Mouse (Mus musculus): ENCODE measurements at regions not wholly inside any gene's neighbourhood (a gene's known extent, or its start where the extent isn't known, plus 50 kb on each side); places are given as distances from the start of the nearest gene placed in this dataset.

- Histone ChIP-seq H3K36me3 (no peaks in the 10 kb centered on the region), H3K27ac (replicated peaks) (peak overlapping the region; percentile 95), H3K27me3 (no peaks in the 10 kb centered on the region), H3K9me3 (no peaks in the 10 kb centered on the region), H3K4me2 (replicated peaks) (no peak overlapping the region), H3K4me3 (no peak overlapping the region), H3K9ac (replicated peaks) (no peak overlapping the region), H3K4me1 (peaks cover 28% of the 10 kb centered on the region)
- no peak for ATAC-seq (replicated peaks)
- 68% methylated on average over 6 of the region's 6 CpGs for WGBS
Observed at GRCm38 (mm10) chr8:126827681-126828383, 117.8 kb downstream of the Tomm20 start.

GRCm38 (mm10) chr8:126826328-126827285 is 119.0 kb downstream of the Tomm20 start:
- H3K4me2 ChIP-seq (replicated peaks): peak overlapping the region; percentile 30
- no peaks in the 10 kb centered on the region for H3K36me3 ChIP-seq
- peak overlapping the region; percentile 95 for H3K27ac ChIP-seq (replicated peaks)
- peak overlapping the region; percentile 15; the same call in 1 of the 2 replicates for H3K4me3 ChIP-seq
- H3K9ac ChIP-seq (replicated peaks): peak overlapping the region; percentile 30; the same call in 1 of the 2 replicates
- no peaks in the 10 kb centered on the region for H3K9me3 ChIP-seq
- ATAC-seq (replicated peaks): peak; percentile 82
- no peaks in the 10 kb centered on the region for H3K27me3 ChIP-seq
- 3% methylated on average over 11 of the region's 11 CpGs for WGBS
- peaks cover 24% of the 10 kb centered on the region for H3K4me1 ChIP-seq

- Histone ChIP-seq H3K9me3 (no peaks in the 10 kb centered on the region), H3K27ac (replicated peaks) (peak overlapping the region; percentile 95), H3K27me3 (no peaks in the 10 kb centered on the region), H3K9ac (replicated peaks) (0 out of 2 replicates have a peak overlapping the region, but pooled peaks have one; percentile 17), H3K4me2 (replicated peaks) (no peak overlapping the region), H3K36me3 (no peaks in the 10 kb centered on the region), H3K4me3 (no peak overlapping the region), H3K4me1 (peaks cover 24% of the 10 kb centered on the region)
- peak; percentile 72 for ATAC-seq (replicated peaks)
- 15% methylated on average over 3 of the region's 3 CpGs for WGBS
Observed at GRCm38 (mm10) chr8:126825877-126826276, 119.8 kb downstream of the Tomm20 start.

- Histone ChIP-seq H3K9ac (replicated peaks) (no peak overlapping the region), H3K36me3 (no peaks in the 10 kb centered on the region), H3K4me3 (no peak overlapping the region), H3K4me2 (replicated peaks) (no peak overlapping the region), H3K9me3 (no peaks in the 10 kb centered on the region), H3K27me3 (no peaks in the 10 kb centered on the region), H3K4me1 (peaks cover 24% of the 10 kb centered on the region), H3K27ac (replicated peaks) (peak overlapping the region; percentile 95; the same call in 1 of the 2 replicates)
- WGBS: 56% methylated on average over 10 of the region's 10 CpGs
- ATAC-seq (replicated peaks): peak; percentile 55
Observed at GRCm38 (mm10) chr8:126824575-126825208, 121.0 kb downstream of the Tomm20 start.

GRCm38 (mm10) chr8:126822269-126822668 is 123.4 kb downstream of the Tomm20 start:
- Histone ChIP-seq H3K4me1 (peaks cover 21% of the 10 kb centered on the region), H3K9me3 (no peaks in the 10 kb centered on the region), H3K36me3 (no peaks in the 10 kb centered on the region), H3K9ac (replicated peaks) (no peak overlapping the region), H3K27ac (replicated peaks) (no peak overlapping the region), H3K4me2 (replicated peaks) (no peak overlapping the region), H3K27me3 (no peaks in the 10 kb centered on the region), H3K4me3 (no peak overlapping the region)
- ATAC-seq (replicated peaks): no peak
- 94% methylated on average over 4 of the region's 4 CpGs for WGBS

- no peaks in the 10 kb centered on the region for H3K27me3 ChIP-seq
Observed at GRCm38 (mm10) chr8:126821279-126821678, 124.4 kb downstream of the Tomm20 start.

GRCm38 (mm10) chr8:126820502-126820901 is 125.1 kb downstream of the Tomm20 start:
- WGBS: 96% methylated on average over 2 of the region's 2 CpGs
- no peak overlapping the region for H3K4me3 ChIP-seq
- H3K27me3 ChIP-seq: no peaks in the 10 kb centered on the region
- H3K4me2 ChIP-seq (replicated peaks): no peak overlapping the region
- ATAC-seq (replicated peaks): no peak
- peaks cover 3% of the 10 kb centered on the region for H3K4me1 ChIP-seq
- H3K36me3 ChIP-seq: no peaks in the 10 kb centered on the region
- no peaks in the 10 kb centered on the region for H3K9me3 ChIP-seq
- H3K27ac ChIP-seq (replicated peaks): no peak overlapping the region
- H3K9ac ChIP-seq (replicated peaks): no peak overlapping the region

More at GRCm38 (mm10) chr8:126821279-126821678, 124.4 kb downstream of the Tomm20 start:
- no peak overlapping the region for H3K4me2 ChIP-seq (replicated peaks)
- no peaks in the 10 kb centered on the region for H3K36me3 ChIP-seq
- no peak overlapping the region for H3K4me3 ChIP-seq
- no peak for ATAC-seq (replicated peaks)
- WGBS: 73% methylated on average over 8 of the region's 8 CpGs
- H3K4me1 ChIP-seq: peaks cover 11% of the 10 kb centered on the region
- no peaks in the 10 kb centered on the region for H3K9me3 ChIP-seq
- no peak overlapping the region for H3K27ac ChIP-seq (replicated peaks)
- H3K9ac ChIP-seq (replicated peaks): no peak overlapping the region

- no peaks in the 10 kb centered on the region for H3K27me3 ChIP-seq
- H3K4me3 ChIP-seq: no peak overlapping the region
- H3K9me3 ChIP-seq: no peaks in the 10 kb centered on the region
- H3K36me3 ChIP-seq: no peaks in the 10 kb centered on the region
- H3K27ac ChIP-seq (replicated peaks): no peak overlapping the region
- H3K4me2 ChIP-seq (replicated peaks): no peak overlapping the region
- ATAC-seq (replicated peaks): no peak
- H3K9ac ChIP-seq (replicated peaks): no peak overlapping the region
- 72% methylated on average over 3 of the region's 3 CpGs for WGBS
- H3K4me1 ChIP-seq: no peaks in the 10 kb centered on the region
Observed at GRCm38 (mm10) chr8:126819261-126819660, 126.4 kb downstream of the Tomm20 start.

- Histone ChIP-seq H3K4me1 (no peaks in the 10 kb centered on the region), H3K9ac (replicated peaks) (no peak overlapping the region), H3K27ac (replicated peaks) (no peak overlapping the region), H3K9me3 (peaks cover 3% of the 10 kb centered on the region; the same call in 1 of the 2 replicates), H3K36me3 (no peaks in the 10 kb centered on the region), H3K4me3 (no peak overlapping the region), H3K4me2 (replicated peaks) (no peak overlapping the region), H3K27me3 (no peaks in the 10 kb centered on the region)
- 77% methylated on average over 3 of the region's 3 CpGs for WGBS
- ATAC-seq (replicated peaks): no peak
Observed at GRCm38 (mm10) chr8:126816155-126816554, 129.5 kb downstream of the Tomm20 start.

- ATAC-seq (replicated peaks): no peak
- no peak overlapping the region for H3K4me3 ChIP-seq
Observed at GRCm38 (mm10) chr8:126814427-126814826, 131.2 kb downstream of the Tomm20 start.

GRCm38 (mm10) chr8:126813621-126814020 is 132.0 kb downstream of the Tomm20 start:
- no peaks in the 10 kb centered on the region for H3K36me3 ChIP-seq
- H3K4me3 ChIP-seq: no peak overlapping the region
- no peak overlapping the region for H3K27ac ChIP-seq (replicated peaks)
- peaks cover 3% of the 10 kb centered on the region; the same call in 1 of the 2 replicates for H3K9me3 ChIP-seq
- ATAC-seq (replicated peaks): no peak
- no peaks in the 10 kb centered on the region for H3K27me3 ChIP-seq
- H3K4me2 ChIP-seq (replicated peaks): no peak overlapping the region
- no peaks in the 10 kb centered on the region for H3K4me1 ChIP-seq
- no peak overlapping the region for H3K9ac ChIP-seq (replicated peaks)
- WGBS: 79% methylated on average over 4 of the region's 4 CpGs

More at GRCm38 (mm10) chr8:126814427-126814826, 131.2 kb downstream of the Tomm20 start:
- no peaks in the 10 kb centered on the region for H3K36me3 ChIP-seq
- peaks cover 3% of the 10 kb centered on the region; the same call in 1 of the 2 replicates for H3K9me3 ChIP-seq
- 85% methylated on average over 4 of the region's 4 CpGs for WGBS
- H3K4me1 ChIP-seq: no peaks in the 10 kb centered on the region
- no peak overlapping the region for H3K9ac ChIP-seq (replicated peaks)
- H3K4me2 ChIP-seq (replicated peaks): no peak overlapping the region
- no peak overlapping the region for H3K27ac ChIP-seq (replicated peaks)
- no peaks in the 10 kb centered on the region for H3K27me3 ChIP-seq

Measured in forebrain, embryonic 15.5 days (tissue).